Comparison of ENCODE assay signal across 10 mouse cellular contexts in genomic region chr1:165655022-165655421, GRCm38 (mm10). TPM values are rescaled to one million over a fixed set of nuclear protein-coding genes. Genes with fewer than 3 reads are reported as not detected.
DNase-seq lines count a peak whose midpoint lies in the region; ATAC-seq and TF ChIP-seq lines count a peak whose summit lies in the region.
"Had no signal": no experiment of that assay in that cellular context is flagged by ENCODE, and none has a peak within 500 bp of the region (broad histone marks: within the 10 kb centered on the region; RNA-seq: fewer than 3 reads in every experiment).

No protein-coding gene starts in this region.

- no peak overlapping the region for H3K4me3 ChIP-seq in lung, postnatal 0 days (ENCODE audit: low read depth, low read length)
- H3K4me3 ChIP-seq in neural tube, embryonic 15.5 days (replicated peaks) = no peak overlapping the region
- H3K4me3 ChIP-seq in cerebellum, adult 2 months (replicated peaks; ENCODE audit: insufficient read depth, low read depth, low read length) = no peak overlapping the region
- H3K4me3 ChIP-seq: embryonic facial prominence, embryonic 12.5 days; stomach, embryonic 15.5 days had no signal

- H3K27ac ChIP-seq in lung, postnatal 0 days (ENCODE audit: low read length) = no peak overlapping the region
- no peak overlapping the region for H3K27ac ChIP-seq in neural tube, embryonic 15.5 days (replicated peaks)
- no peak overlapping the region for H3K27ac ChIP-seq in cerebellum, adult 2 months (ENCODE audit: insufficient read depth, low read length)
- H3K27ac ChIP-seq: embryonic facial prominence, embryonic 12.5 days; stomach, embryonic 15.5 days had no signal

- TF ChIP-seq POLR2A in cerebellum, adult 2 months (IDR thresholded peaks at IDR 0.05; ENCODE audit: borderline replicate concordance, insufficient read depth, low read length) = no peak

- no peaks in the 10 kb centered on the region for H3K4me1 ChIP-seq in lung, postnatal 0 days (ENCODE audit: insufficient read depth, low read depth, low read length)
- no peaks in the 10 kb centered on the region for H3K4me1 ChIP-seq in neural tube, embryonic 15.5 days
- H3K4me1 ChIP-seq in cerebellum, adult 2 months (ENCODE audit: control insufficient read depth, insufficient read depth, low read length) = no peaks in the 10 kb centered on the region
- H3K4me1 ChIP-seq: embryonic facial prominence, embryonic 12.5 days had no signal

- H3K36me3 ChIP-seq in lung, postnatal 0 days (ENCODE audit: insufficient read depth, low read length) = peaks cover 19% of the 10 kb centered on the region; the same call in 1 of the 2 replicates
- H3K36me3 ChIP-seq in neural tube, embryonic 15.5 days = no peaks in the 10 kb centered on the region

- H3K4me2 ChIP-seq in lung, postnatal 0 days (replicated peaks; ENCODE audit: low read depth, low read length) = no peak overlapping the region
- H3K4me2 ChIP-seq in neural tube, embryonic 15.5 days = no peak overlapping the region
- H3K4me2 ChIP-seq: embryonic facial prominence, embryonic 12.5 days; stomach, embryonic 15.5 days had no signal

- WGBS in lung, postnatal 0 days = 55% methylated on average over 6 of the region's 6 CpGs
- WGBS in neural tube, embryonic 15.5 days = 79% methylated on average over 6 of the region's 6 CpGs
- 76% methylated on average over 6 of the region's 6 CpGs for WGBS in cerebellum, adult 2 months

- DNase-seq in CD4-positive, CD25-positive, alpha-beta regulatory T cell, adult 2 months (ENCODE audit: low read depth, low spot score) = peak; percentile 56
- peak; percentile 46 for DNase-seq in 416B (ENCODE audit: low read depth)
- DNase-seq in lung, postnatal 0 days (ENCODE audit: low spot score) = no peak
- DNase-seq in cerebellum, adult 2 months = no peak

- H3K9ac ChIP-seq in lung, postnatal 0 days (replicated peaks; ENCODE audit: low read depth) = no peak overlapping the region
- no peak overlapping the region for H3K9ac ChIP-seq in neural tube, embryonic 15.5 days (replicated peaks)
- H3K9ac ChIP-seq: embryonic facial prominence, embryonic 12.5 days; stomach, embryonic 15.5 days had no signal

- H3K9me3 ChIP-seq in lung, postnatal 0 days (ENCODE audit: low read length) = no peaks in the 10 kb centered on the region
- H3K9me3 ChIP-seq in neural tube, embryonic 15.5 days (replicated peaks) = no peaks in the 10 kb centered on the region
- H3K9me3 ChIP-seq: embryonic facial prominence, embryonic 12.5 days; stomach, embryonic 15.5 days had no signal

- no peak for TF ChIP-seq EP300 in lung, postnatal 0 days (IDR thresholded peaks at IDR 0.05)

- peak; percentile 55 for TF ChIP-seq CTCF in lung, postnatal 0 days (IDR thresholded peaks at IDR 0.05)
- TF ChIP-seq CTCF in cerebellum, adult 2 months (IDR thresholded peaks at IDR 0.05; ENCODE audit: borderline replicate concordance, insufficient read depth, low read depth, low read length) = no peak; the same call in 1 of the 2 replicates

- no peak for ATAC-seq in CD4-positive, CD25-positive, alpha-beta regulatory T cell, adult 4 months
- ATAC-seq in granulocyte monocyte progenitor cell, adult 5-6 weeks (replicated peaks; ENCODE audit: poor library complexity, severe bottlenecking) = peak; percentile 38
- ATAC-seq in lung, postnatal 0 days = peak; percentile 47
- ATAC-seq in neural tube, embryonic 15.5 days (ENCODE audit: low FRiP score) = no peak
- no peak for ATAC-seq in erythroblast, adult 5-6 weeks (replicated peaks; ENCODE audit: low FRiP score, poor library complexity, severe bottlenecking)

- no peaks in the 10 kb centered on the region for H3K27me3 ChIP-seq in lung, postnatal 0 days (replicated peaks; ENCODE audit: insufficient read depth, low read length)
- H3K27me3 ChIP-seq in neural tube, embryonic 15.5 days (replicated peaks) = no peaks in the 10 kb centered on the region
- H3K27me3 ChIP-seq in cerebellum, adult 2 months (ENCODE audit: control insufficient read depth, insufficient read depth, low read length) = no peaks in the 10 kb centered on the region
- H3K27me3 ChIP-seq: embryonic facial prominence, embryonic 12.5 days; stomach, embryonic 15.5 days had no signal

RNA-seq across cellular contexts. Expression of gene Mpzl1, which starts 20.7 kb away (rescaled TPM):
- under 1 TPM; 0.15 to 0.92 TPM for polyA plus RNA-seq in CD4-positive, CD25-positive, alpha-beta regulatory T cell, adult 4 months (2017; shearing (Covaris generic))
- total RNA-seq in granulocyte monocyte progenitor cell, adult 5-6 weeks (2014; fragmentation: Nextera tagmentation) = 0.98 and 20.5 TPM in 2 replicates
- 0.41 and 0.73 TPM in 2 replicates for total RNA-seq in granulocyte monocyte progenitor cell, adult 5-6 weeks (2017)
- polyA plus RNA-seq in lung, postnatal 0 days (2015; fragmentation: Nextera tagmentation; extraction: Ambion mirVana) = 136 and 149 TPM in 2 replicates
- 159 and 163 TPM in 2 replicates for polyA plus RNA-seq in neural tube, embryonic 15.5 days (2015; fragmentation: Nextera tagmentation; extraction: Ambion mirVana)
- 0.19 and 7.5 TPM in 2 replicates for total RNA-seq in erythroblast, adult 5-6 weeks (2015; ENCODE audit: low replicate concordance)
- total RNA-seq in erythroblast, adult 5-6 weeks (2017; ENCODE audit: low replicate concordance) = 0.51 and 2.0 TPM in 2 replicates
- 54.5 and 57.0 TPM in 2 replicates for polyA plus RNA-seq in cerebellum, adult 2 months (2012; rRNA removed)

RNA-seq across cellular contexts. Expression of gene Rcsd1, which starts 54.5 kb away (rescaled TPM):
- polyA plus RNA-seq in CD4-positive, CD25-positive, alpha-beta regulatory T cell, adult 4 months (2017; shearing (Covaris generic)) = 100 to 1,000 TPM; 114 to 159 TPM
- 68.0 and 79.0 TPM in 2 replicates for total RNA-seq in granulocyte monocyte progenitor cell, adult 5-6 weeks (2014; fragmentation: Nextera tagmentation)
- 99.9 and 116 TPM in 2 replicates for total RNA-seq in granulocyte monocyte progenitor cell, adult 5-6 weeks (2017)
- polyA plus RNA-seq in lung, postnatal 0 days (2015; fragmentation: Nextera tagmentation; extraction: Ambion mirVana) = 49.6 and 54.4 TPM in 2 replicates
- 8.1 and 29.8 TPM in 2 replicates for polyA plus RNA-seq in neural tube, embryonic 15.5 days (2015; fragmentation: Nextera tagmentation; extraction: Ambion mirVana)
- 20.0 and 25.5 TPM in 2 replicates for total RNA-seq in erythroblast, adult 5-6 weeks (2015; ENCODE audit: low replicate concordance)
- 27.2 and 29.6 TPM in 2 replicates for total RNA-seq in erythroblast, adult 5-6 weeks (2017; ENCODE audit: low replicate concordance)
- polyA plus RNA-seq in cerebellum, adult 2 months (2012; rRNA removed) = 3.8 and 4.6 TPM in 2 replicates

Comparison
In these comparisons a context has a peak if more than half of its experiments do, and no peak if none do; other contexts are left out.
1. DNase-seq: peak in CD4-positive, CD25-positive, alpha-beta regulatory T cell, adult 2 months (single experiment) and 416B (single experiment); none in lung, postnatal 0 days (single experiment) and cerebellum, adult 2 months (0 of 2).
2. ATAC-seq: peak in granulocyte monocyte progenitor cell, adult 5-6 weeks (single experiment) and lung, postnatal 0 days (single experiment); none in CD4-positive, CD25-positive, alpha-beta regulatory T cell, adult 4 months (single experiment), neural tube, embryonic 15.5 days (single experiment) and erythroblast, adult 5-6 weeks (single experiment).
3. RNA of gene Mpzl1, which starts 20.7 kb away (polyA plus RNA-seq): 159 to 163 TPM in neural tube, embryonic 15.5 days, 136 to 149 TPM in lung, postnatal 0 days and 54.5 to 57.0 TPM in cerebellum, adult 2 months; 0.15 to 0.92 TPM in CD4-positive, CD25-positive, alpha-beta regulatory T cell, adult 4 months; every median in the first group is over 10 times any median in the second.